Mouse (Mus musculus): ENCODE measurements around the gene 1700008O03Rik. TPM values are rescaled to one million over a fixed set of nuclear protein-coding genes. Genes with fewer than 3 reads are reported as not detected.

Gene 1700008O03Rik
- polyA plus RNA-seq, 1 experiment from 2014 or later: 0.35 TPM

DNA sequence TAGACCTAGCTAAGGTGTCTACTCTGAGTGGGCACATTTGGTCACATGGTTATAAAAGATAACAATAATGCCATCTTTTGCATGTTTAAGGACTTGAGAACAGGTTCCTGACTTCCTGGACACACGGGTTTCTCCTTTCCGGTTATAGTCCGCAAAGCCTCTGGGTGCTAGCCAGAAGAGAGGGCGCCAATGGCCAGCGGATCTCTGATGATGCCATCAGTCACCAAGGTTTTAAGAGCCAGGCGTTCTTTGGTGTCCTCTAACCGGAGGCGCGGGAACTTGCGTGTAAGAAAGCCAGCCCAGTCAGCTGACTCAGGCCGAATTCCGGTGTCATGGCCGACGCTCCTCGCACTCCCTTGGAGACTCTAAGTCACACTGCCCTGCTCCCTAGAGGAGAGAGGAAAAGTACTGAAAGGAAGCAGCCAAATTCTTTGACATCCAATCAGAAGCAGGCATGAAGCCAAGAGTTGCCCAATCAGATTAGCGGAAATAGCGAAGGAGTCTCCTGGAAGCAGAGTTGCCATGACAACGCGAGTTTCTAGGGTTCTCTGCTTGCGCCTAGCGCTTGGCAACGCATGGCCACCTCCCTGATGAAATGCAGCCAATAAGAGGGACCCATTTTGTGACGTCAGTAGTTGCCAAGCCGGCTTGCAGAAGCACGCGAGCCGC is 19.9 kb upstream of the 1700008O03Rik start:
- ATAC-seq (ENCODE audit: extremely low read depth, insufficient number of reproducible peaks, low FRiP score, low TSS enrichment): peak; percentile 87
- H3K4me1 ChIP-seq: no peaks in the 10 kb centered on the region
- 3% methylated on average over 27 of the region's 27 CpGs for WGBS
- H3K27ac ChIP-seq (replicated peaks): peak overlapping the region; percentile 29
- peak overlapping the region; percentile 50 for H3K4me3 ChIP-seq
- no peaks in the 10 kb centered on the region for H3K36me3 ChIP-seq
- no peaks in the 10 kb centered on the region for H3K9me3 ChIP-seq
- no peak overlapping the region; the same call in 1 of the 2 replicates for H3K9ac ChIP-seq
- H3K27me3 ChIP-seq (replicated peaks): peaks cover 30% of the 10 kb centered on the region
- H3K4me2 ChIP-seq: peak overlapping the region; percentile 66

DNA sequence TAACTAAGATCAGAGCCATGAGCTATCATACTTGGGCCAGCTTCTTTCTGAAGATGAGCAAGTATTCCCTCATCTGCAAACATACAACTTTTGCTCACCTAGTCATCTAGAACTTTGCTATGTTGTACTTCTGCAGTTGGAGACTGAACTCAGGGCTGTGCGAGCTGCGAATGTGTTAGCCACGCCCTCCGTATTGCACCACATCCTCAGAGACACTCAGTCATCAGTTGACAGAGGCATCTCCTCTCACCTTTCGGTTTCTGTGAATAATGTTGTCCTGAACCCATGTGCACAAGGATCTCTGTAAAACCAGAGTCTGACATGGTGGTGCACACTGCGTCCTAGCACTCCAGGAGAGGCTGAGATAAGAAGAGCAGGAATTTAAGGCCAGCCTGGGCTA is 16.1 kb upstream of the 1700008O03Rik start:
- H3K4me2 ChIP-seq: no peak overlapping the region
- H3K4me1 ChIP-seq: 0 out of 2 replicates have a peak, but pooled peaks cover 4% of the 10 kb centered on the region
- no peak overlapping the region for H3K27ac ChIP-seq (replicated peaks)
- no peak overlapping the region for H3K9ac ChIP-seq
- ATAC-seq (ENCODE audit: extremely low read depth, insufficient number of reproducible peaks, low FRiP score, low TSS enrichment): no peak
- H3K9me3 ChIP-seq: no peaks in the 10 kb centered on the region
- H3K27me3 ChIP-seq (replicated peaks): peaks cover 8% of the 10 kb centered on the region; the same call in 1 of the 2 replicates
- no peak overlapping the region for H3K4me3 ChIP-seq
- WGBS: 70% methylated on average over 6 of the region's 6 CpGs
- H3K36me3 ChIP-seq: no peaks in the 10 kb centered on the region

DNA sequence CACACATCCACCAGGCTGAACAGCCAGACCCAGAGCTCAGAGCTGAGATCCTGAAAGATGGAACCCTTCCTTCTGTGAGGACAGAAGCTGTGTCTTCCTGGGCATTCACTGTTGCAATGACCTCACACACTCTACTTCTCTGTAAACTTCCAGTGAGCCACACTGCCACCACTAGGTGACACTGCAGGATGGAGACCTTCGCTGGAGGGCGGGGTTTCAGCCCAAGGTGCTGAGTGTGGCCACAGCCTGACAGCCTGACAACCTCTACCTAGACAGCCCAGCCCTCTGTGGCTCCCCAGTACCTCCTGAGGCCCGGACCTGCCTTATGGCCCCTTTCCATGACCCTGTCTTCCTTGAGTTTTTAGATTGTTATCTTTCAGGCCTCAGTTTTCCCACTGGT is 12.9 kb upstream of the 1700008O03Rik start:
- Histone ChIP-seq H3K4me2 (no peak overlapping the region), H3K27me3 (replicated peaks) (peaks cover 16% of the 10 kb centered on the region; the same call in 1 of the 2 replicates), H3K4me3 (no peak overlapping the region), H3K27ac (replicated peaks) (no peak overlapping the region), H3K9me3 (no peaks in the 10 kb centered on the region), H3K36me3 (no peaks in the 10 kb centered on the region), H3K9ac (no peak overlapping the region), H3K4me1 (0 out of 2 replicates have a peak, but pooled peaks cover 4% of the 10 kb centered on the region)
- WGBS: 1% methylated on average over 3 of the region's 3 CpGs
- ATAC-seq (ENCODE audit: extremely low read depth, insufficient number of reproducible peaks, low FRiP score, low TSS enrichment): peak; percentile 66; the same call in 1 of the 2 replicates

DNA sequence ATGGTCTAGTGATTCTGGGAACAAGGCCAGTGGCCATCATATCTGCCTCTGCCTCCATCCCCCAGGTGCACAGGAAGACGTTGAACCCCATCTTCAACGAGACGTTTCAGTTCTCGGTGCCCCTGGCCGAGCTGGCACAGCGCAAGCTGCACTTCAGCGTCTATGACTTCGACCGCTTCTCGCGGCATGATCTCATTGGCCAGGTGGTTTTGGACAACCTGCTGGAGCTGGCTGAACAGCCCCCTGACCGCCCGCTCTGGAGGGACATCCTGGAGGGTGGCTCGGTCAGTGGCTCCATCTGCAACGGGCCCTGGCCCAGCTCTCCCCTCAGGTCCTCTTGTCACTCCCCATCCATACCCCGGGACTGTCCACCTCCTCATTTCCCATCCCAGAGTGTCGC is 7.7 kb upstream of the 1700008O03Rik start:
- H3K27ac ChIP-seq (replicated peaks): no peak overlapping the region
- H3K4me3 ChIP-seq: no peak overlapping the region
- H3K9ac ChIP-seq: no peak overlapping the region
- 84% methylated on average over 17 of the region's 17 CpGs for WGBS
- H3K27me3 ChIP-seq (replicated peaks): peaks cover 33% of the 10 kb centered on the region
- H3K4me2 ChIP-seq: no peak overlapping the region
- ATAC-seq (ENCODE audit: extremely low read depth, insufficient number of reproducible peaks, low FRiP score, low TSS enrichment): no peak
- no peaks in the 10 kb centered on the region for H3K36me3 ChIP-seq
- H3K9me3 ChIP-seq: no peaks in the 10 kb centered on the region
- H3K4me1 ChIP-seq: no peaks in the 10 kb centered on the region

DNA sequence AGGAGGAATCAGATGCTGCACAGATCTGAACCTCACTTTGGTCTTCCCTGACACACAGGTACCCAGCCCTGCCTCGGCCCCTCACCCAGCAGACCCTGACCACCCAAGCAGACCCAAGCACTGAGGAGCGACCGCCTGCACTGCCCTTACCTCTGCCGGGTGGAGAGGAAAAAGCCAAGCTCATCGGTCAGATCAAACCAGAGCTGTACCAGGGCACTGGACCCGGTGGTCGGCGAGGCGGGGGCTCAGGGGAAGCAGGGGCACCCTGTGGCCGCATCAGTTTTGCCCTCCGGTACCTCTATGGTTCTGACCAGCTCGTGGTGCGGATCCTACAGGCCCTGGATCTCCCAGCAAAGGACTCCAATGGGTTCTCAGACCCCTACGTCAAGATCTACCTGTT is 6.7 kb upstream of the 1700008O03Rik start:
- H3K27me3 ChIP-seq (replicated peaks): peaks cover 42% of the 10 kb centered on the region
- H3K9ac ChIP-seq: no peak overlapping the region
- no peak for ATAC-seq (ENCODE audit: extremely low read depth, insufficient number of reproducible peaks, low FRiP score, low TSS enrichment)
- H3K27ac ChIP-seq (replicated peaks): no peak overlapping the region
- no peak overlapping the region for H3K4me3 ChIP-seq
- whole genome bisulfite sequencing: 77% methylated on average over 14 of the region's 14 CpGs
- no peak overlapping the region for H3K4me2 ChIP-seq
- H3K36me3 ChIP-seq: no peaks in the 10 kb centered on the region
- H3K4me1 ChIP-seq: no peaks in the 10 kb centered on the region
- H3K9me3 ChIP-seq: no peaks in the 10 kb centered on the region

DNA sequence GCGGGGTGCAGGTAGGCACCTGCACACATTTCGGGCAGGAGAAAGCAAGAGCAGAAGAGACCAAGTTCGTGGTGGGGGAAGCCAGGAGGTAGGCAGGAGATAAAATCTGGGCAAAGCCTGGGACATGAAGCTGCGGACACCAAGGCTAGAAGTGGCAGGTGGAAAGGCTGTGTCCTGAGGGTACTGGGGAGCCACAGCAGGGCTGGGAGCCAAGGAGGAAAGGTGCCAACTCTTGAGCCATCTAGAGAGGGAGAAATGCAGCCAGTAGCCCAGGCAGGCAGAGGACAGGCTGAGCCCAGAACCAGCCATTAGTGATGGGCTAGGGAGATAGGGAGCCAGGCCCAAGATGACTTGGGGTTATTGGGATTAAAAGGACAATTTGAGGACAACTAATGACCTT is 6.2 kb upstream of the 1700008O03Rik start:
- no peaks in the 10 kb centered on the region for H3K36me3 ChIP-seq
- H3K4me2 ChIP-seq: no peak overlapping the region
- no peak for ATAC-seq (ENCODE audit: extremely low read depth, insufficient number of reproducible peaks, low FRiP score, low TSS enrichment)
- H3K27ac ChIP-seq (replicated peaks): no peak overlapping the region
- no peaks in the 10 kb centered on the region for H3K4me1 ChIP-seq
- H3K27me3 ChIP-seq (replicated peaks): peaks cover 47% of the 10 kb centered on the region
- H3K9me3 ChIP-seq: no peaks in the 10 kb centered on the region
- no peak overlapping the region for H3K9ac ChIP-seq
- H3K4me3 ChIP-seq: no peak overlapping the region
- WGBS: 75% methylated on average over 4 of the region's 4 CpGs

DNA sequence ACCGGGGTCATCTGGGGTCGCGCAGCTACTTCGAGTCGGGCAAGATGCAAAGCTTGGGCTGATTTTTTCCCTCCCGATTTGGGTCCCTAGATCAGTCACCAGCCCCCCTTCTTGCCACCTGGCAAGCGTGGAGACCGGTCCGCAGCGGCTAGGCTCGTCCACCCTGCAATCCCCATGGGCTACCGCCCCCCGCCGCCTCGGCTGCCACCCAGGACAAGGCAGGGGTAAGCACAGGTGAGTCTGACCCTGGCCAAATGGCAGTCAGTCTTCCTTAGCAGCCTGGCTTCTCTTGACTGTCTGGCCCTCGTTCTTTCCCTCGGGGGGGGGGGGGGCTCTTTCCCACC is 932 bp downstream of the 1700008O03Rik start:
- ATAC-seq (ENCODE audit: extremely low read depth, insufficient number of reproducible peaks, low FRiP score, low TSS enrichment): no peak
- Histone ChIP-seq H3K4me3 (peak overlapping the region; percentile 57), H3K4me2 (peak overlapping the region; percentile 85), H3K4me1 (peaks cover 9% of the 10 kb centered on the region), H3K9ac (peak overlapping the region; percentile 70; the same call in 1 of the 2 replicates), H3K36me3 (no peaks in the 10 kb centered on the region), H3K27me3 (replicated peaks) (peaks cover 77% of the 10 kb centered on the region), H3K27ac (replicated peaks) (no peak overlapping the region), H3K9me3 (no peaks in the 10 kb centered on the region)
- WGBS: 3% methylated on average over 17 of the region's 17 CpGs

- under 1% methylated on average over 30 of the region's 33 CpGs for WGBS
- Histone ChIP-seq H3K4me2 (peak within 1 kb of the TSS; percentile 85), H3K9me3 (no peaks in the 10 kb centered on the region), H3K9ac (peak within 1 kb of the TSS; percentile 71), H3K4me3 (peak within 1 kb of the TSS; percentile 57), H3K4me1 (peaks cover 9% of the 10 kb centered on the region), H3K27ac (replicated peaks) (no peak within 1 kb of the TSS), H3K27me3 (replicated peaks) (peaks cover 74% of the 10 kb centered on the region), H3K36me3 (no peaks in the 10 kb centered on the region)
- peak; percentile 52; the same call in 1 of the 2 replicates for ATAC-seq (ENCODE audit: extremely low read depth, insufficient number of reproducible peaks, low FRiP score, low TSS enrichment)
Observed at GRCm38 (mm10) chr7:44383980-44384715, 1.5 kb downstream of the 1700008O03Rik start, which contains the start of gene Syt3. Gene Syt3 (plus strand): TSS chr7:44384102.

DNA sequence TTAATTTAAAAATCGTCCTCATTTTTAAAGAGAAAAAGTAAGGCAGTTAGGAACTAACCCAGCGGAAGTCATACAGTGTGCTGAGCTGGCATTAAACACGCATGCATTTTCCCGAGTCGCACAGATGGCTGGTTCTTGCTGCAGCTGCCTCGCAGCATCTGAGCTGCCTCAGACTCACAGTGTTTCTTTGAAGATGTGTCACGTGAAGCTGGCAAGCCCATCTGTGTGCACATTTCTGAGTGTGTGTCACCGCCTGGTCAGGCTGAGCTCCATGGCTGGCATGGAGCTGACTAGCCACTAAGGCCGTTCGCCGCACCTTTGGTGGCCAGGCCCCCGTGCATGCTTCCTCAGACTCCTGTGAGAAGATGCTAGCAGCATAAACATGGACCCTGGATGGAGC is 3.1 kb downstream of the 1700008O03Rik start:
- Histone ChIP-seq H3K4me2 (no peak overlapping the region), H3K9me3 (no peaks in the 10 kb centered on the region), H3K4me3 (no peak overlapping the region), H3K4me1 (peaks cover 22% of the 10 kb centered on the region), H3K36me3 (no peaks in the 10 kb centered on the region), H3K27ac (replicated peaks) (no peak overlapping the region), H3K27me3 (replicated peaks) (peaks cover 61% of the 10 kb centered on the region), H3K9ac (no peak overlapping the region)
- 68% methylated on average over 12 of the region's 12 CpGs for WGBS
- no peak for ATAC-seq (ENCODE audit: extremely low read depth, insufficient number of reproducible peaks, low FRiP score, low TSS enrichment)

DNA sequence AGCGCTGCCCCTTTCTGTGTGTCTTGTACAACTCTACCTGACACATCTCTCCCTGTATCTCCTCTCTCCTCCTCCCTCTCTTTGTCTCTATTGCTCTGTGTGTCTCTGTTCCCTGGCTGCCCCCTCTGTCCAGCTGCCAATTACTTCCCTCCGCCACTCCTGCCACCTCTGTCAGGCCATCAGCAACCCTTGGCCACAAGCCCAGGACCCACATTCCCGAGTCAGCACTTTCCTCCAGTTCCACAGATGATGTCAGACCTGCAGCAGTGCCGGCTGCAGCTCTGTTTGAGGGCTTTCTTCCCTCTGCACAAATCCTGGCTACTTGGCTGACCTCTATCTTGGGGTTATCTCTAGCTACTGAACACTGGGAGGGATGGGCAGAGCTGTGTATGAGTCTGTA is 7.3 kb downstream of the 1700008O03Rik start:
- Histone ChIP-seq H3K9me3 (no peaks in the 10 kb centered on the region), H3K36me3 (no peaks in the 10 kb centered on the region), H3K27me3 (replicated peaks) (peaks cover 29% of the 10 kb centered on the region), H3K27ac (replicated peaks) (peak overlapping the region; percentile 48; the same call in 1 of the 2 replicates), H3K9ac (peak overlapping the region; percentile 44; the same call in 1 of the 2 replicates), H3K4me2 (no peak overlapping the region), H3K4me3 (no peak overlapping the region), H3K4me1 (peaks cover 23% of the 10 kb centered on the region)
- WGBS: 20% methylated on average over 4 of the region's 4 CpGs
- no peak for ATAC-seq (ENCODE audit: extremely low read depth, insufficient number of reproducible peaks, low FRiP score, low TSS enrichment)

DNA sequence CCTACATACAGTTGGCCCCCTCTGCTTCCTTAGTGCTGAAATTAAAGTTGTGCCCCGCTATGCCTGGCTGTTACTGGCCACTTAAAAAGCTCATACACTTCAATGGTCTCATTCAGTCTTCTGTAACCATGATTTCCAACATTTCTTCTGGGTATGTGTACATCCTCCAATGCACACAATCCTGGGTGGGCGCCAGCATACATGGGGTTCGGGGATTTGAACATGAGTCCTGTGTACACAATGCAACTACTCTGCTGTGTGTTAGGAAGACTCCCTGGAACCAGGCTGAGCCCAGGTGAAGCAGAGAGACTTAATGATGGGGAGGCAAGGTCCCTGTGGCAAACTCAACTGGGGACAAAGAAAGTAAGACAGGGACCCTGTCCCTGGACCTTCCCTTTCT is 9.8 kb downstream of the 1700008O03Rik start:
- WGBS: 57% methylated on average over 3 of the region's 3 CpGs
- Histone ChIP-seq H3K36me3 (no peaks in the 10 kb centered on the region), H3K27ac (replicated peaks) (no peak overlapping the region), H3K4me1 (peaks cover 25% of the 10 kb centered on the region), H3K4me3 (no peak overlapping the region), H3K9ac (no peak overlapping the region), H3K27me3 (replicated peaks) (peaks cover 13% of the 10 kb centered on the region), H3K9me3 (no peaks in the 10 kb centered on the region), H3K4me2 (no peak overlapping the region)
- ATAC-seq (ENCODE audit: extremely low read depth, insufficient number of reproducible peaks, low FRiP score, low TSS enrichment): no peak

Measured in heart, embryonic 13.5 days (tissue).